Mouse (Mus musculus) small intestine, adult 2 months (tissue): ENCODE results near the gene Cxcl17. TPM values are rescaled to one million over a fixed set of nuclear protein-coding genes. Genes with fewer than 3 reads are reported as not detected.
A peak's percentile ranks its signal among the peaks of the same experiment; 100 is the strongest.

Source experiments
- H3K27ac ChIP-seq: fragments of 200-500 bp; 2 replicates; pipeline ENCODE4 v1.5.1; 2012; ENCODE audit warnings: low read depth, low read length, control low read depth, inconsistent platforms; ENCODE audit not compliant: insufficient read depth
- H3K27me3 ChIP-seq: fragments of 200-500 bp; 2 replicates; pipeline ENCODE4 v1.6.1; 2012; ENCODE audit warnings: mild to moderate bottlenecking, moderate library complexity, low read length, inconsistent platforms; ENCODE audit not compliant: control insufficient read depth, insufficient read depth
- H3K36me3 ChIP-seq: fragments of 200-500 bp; 2 replicates; pipeline ENCODE4 v1.6.1; 2012; ENCODE audit warnings: mild to moderate bottlenecking, low read length, control low read depth, inconsistent platforms; ENCODE audit not compliant: control insufficient read depth, insufficient read depth
- H3K4me1 ChIP-seq: fragments of 200-500 bp; 2 replicates; pipeline ENCODE4 v1.6.1; 2012; ENCODE audit warnings: low read length, inconsistent platforms, mixed read lengths; ENCODE audit not compliant: control insufficient read depth, insufficient read depth, insufficient read length
- H3K4me3 ChIP-seq: fragments of 200-500 bp; 2 replicates; pipeline ENCODE4 v1.5.1; 2012; ENCODE audit warnings: low read depth, mild to moderate bottlenecking, control low read depth, inconsistent platforms, low read length, moderate library complexity
- CTCF ChIP-seq: fragments of 200-500 bp; IDR thresholded peaks from 2 replicates; pipeline ENCODE4 v1.5.1; 2012; ENCODE audit warnings: low read depth, mild to moderate bottlenecking, control low read depth, inconsistent platforms, low read length, moderate library complexity, mixed read lengths; ENCODE audit not compliant: insufficient replicate concordance, insufficient read length; ENCODE audit errors: extremely low read depth
- POLR2A ChIP-seq: fragments of 200-500 bp; IDR thresholded peaks from 2 replicates; pipeline ENCODE4 v1.6.1; 2012; ENCODE audit warnings: low read depth, mild to moderate bottlenecking, control low read depth, inconsistent platforms, low read length, moderate library complexity
- WGBS: fragments of 180-500 bp; shearing (Covaris S2); methylation state at CpG from one replicate; pipeline ENCODE4 v1.1.7; 2018; 5-methylcytosine and 5-hydroxymethylcytosine counted together
- polyA plus RNA-seq: library from polyadenylated mRNA; depleted of rRNA; stranded (reverse); fragments of >200 nt; gene quantifications from 2 replicates; pipeline ENCODE4 v1.2.3, GENCODE M21; 2012

Cxcl17 gene
- polyA plus RNA-seq, 1 experiment = not detected

DNA sequence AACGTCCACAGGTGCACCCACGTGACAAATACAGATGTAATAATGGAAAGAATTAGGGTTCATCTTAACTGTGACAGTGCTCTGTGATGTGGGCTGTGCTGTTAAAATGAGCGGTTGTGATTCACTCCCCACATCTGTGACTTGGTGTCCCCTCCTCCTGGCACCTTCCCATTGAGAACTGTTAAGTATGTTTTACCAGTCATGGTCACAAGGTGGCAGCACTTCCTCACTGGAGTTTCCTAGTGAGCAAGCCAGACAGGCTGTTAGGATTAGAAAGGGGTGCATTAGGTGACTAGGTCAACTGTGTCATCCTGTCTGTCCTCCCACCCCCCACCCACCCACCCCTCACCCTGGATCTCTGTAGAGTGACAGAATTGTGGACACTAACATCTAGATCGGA is 11.7 kb upstream of the Cxcl17 start:
- H3K27ac ChIP-seq = no peak overlapping the region
- 40% methylated on average over 4 of the region's 4 CpGs for WGBS
- TF ChIP-seq POLR2A (no peak), CTCF (peak; percentile 42; the same call in 1 of the 2 replicates)
- H3K36me3 ChIP-seq = no peaks in the 10 kb centered on the region
- H3K4me3 ChIP-seq = no peak overlapping the region
- H3K4me1 ChIP-seq = peaks cover 6% of the 10 kb centered on the region; the same call in 1 of the 2 replicates
- no peaks in the 10 kb centered on the region for H3K27me3 ChIP-seq

DNA sequence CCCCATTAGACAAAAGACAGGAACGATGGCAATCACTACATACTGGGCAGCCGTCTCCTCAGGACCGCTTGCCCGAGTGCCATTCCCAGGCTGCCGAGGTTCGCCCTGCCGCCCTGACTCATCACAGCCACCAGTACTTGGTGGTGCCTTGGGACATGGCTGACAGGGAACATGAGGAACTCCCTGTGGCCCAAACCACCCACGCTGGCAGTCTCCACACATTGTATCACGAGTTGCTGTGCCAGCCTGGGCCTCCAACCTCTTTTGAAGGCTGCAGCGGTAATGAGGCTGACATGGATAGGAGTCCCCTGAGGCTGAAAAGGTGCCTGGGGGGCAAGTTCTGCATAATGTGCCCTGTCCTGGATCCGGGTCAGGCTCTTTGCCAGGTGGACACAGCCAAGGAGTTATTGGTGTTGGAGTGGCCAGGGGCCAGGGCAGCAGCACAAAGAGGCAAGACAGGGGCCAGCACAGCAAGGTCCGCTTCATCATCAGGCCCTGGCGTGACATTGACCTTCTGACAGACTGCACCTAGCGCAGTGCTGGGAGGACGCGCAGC is 9.7 kb upstream of the Cxcl17 start:
- no peaks in the 10 kb centered on the region for H3K4me1 ChIP-seq
- H3K4me3 ChIP-seq = no peak overlapping the region
- 92% methylated on average over 16 of the region's 16 CpGs for WGBS
- no peak overlapping the region for H3K27ac ChIP-seq
- no peaks in the 10 kb centered on the region for H3K27me3 ChIP-seq
- H3K36me3 ChIP-seq = no peaks in the 10 kb centered on the region
- TF ChIP-seq CTCF = no peak
- no peak for TF ChIP-seq POLR2A

DNA sequence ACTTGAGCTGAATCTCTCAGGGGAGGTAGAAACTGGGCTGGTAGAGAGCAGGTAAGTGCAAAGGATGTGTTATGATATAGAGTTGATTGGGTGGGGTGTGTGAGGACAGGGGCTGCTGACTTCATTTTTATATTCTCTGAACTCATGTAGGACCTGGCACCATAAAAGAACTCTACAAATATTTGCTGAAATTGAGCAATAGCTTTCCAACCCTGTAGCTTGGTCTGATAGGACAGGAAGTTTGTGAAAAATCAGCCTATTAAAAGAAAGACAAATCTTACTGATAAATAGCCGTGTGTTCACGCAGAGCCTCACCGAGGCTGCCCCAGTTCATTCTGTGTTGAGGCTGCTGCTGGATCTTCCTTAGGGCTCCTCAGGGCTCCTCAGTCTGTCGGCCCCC is 7.3 kb upstream of the Cxcl17 start:
- TF ChIP-seq POLR2A (no peak), CTCF (no peak)
- no peaks in the 10 kb centered on the region for H3K27me3 ChIP-seq
- no peaks in the 10 kb centered on the region for H3K4me1 ChIP-seq
- no peak overlapping the region for H3K4me3 ChIP-seq
- no peak overlapping the region for H3K27ac ChIP-seq
- 60% methylated on average over 4 of the region's 4 CpGs for WGBS
- H3K36me3 ChIP-seq = no peaks in the 10 kb centered on the region

DNA sequence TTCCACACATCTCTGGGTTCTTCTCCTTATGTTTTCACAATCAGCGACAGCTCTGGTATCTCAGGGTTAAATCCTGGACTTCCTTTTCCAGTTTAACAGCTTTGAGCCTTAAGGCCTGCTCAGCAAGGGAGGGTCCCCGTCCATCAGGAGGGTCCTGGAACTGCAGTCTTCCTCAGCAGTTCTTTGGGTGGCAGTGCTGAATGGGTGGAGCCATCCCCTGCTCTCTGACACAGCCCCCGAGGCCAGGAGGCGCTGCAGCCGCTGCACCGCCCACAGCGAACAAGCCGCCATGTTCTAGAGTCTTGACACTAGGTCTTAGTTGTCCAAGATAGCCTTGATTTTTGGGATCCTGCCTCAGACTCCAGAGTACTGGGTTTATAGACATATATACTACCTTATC is 6.8 kb upstream of the Cxcl17 start:
- WGBS = 85% methylated on average over 8 of the region's 8 CpGs
- H3K27me3 ChIP-seq = no peaks in the 10 kb centered on the region
- H3K4me1 ChIP-seq = no peaks in the 10 kb centered on the region
- no peak overlapping the region for H3K4me3 ChIP-seq
- H3K36me3 ChIP-seq = no peaks in the 10 kb centered on the region
- TF ChIP-seq POLR2A = no peak
- no peak for TF ChIP-seq CTCF
- no peak overlapping the region for H3K27ac ChIP-seq

DNA sequence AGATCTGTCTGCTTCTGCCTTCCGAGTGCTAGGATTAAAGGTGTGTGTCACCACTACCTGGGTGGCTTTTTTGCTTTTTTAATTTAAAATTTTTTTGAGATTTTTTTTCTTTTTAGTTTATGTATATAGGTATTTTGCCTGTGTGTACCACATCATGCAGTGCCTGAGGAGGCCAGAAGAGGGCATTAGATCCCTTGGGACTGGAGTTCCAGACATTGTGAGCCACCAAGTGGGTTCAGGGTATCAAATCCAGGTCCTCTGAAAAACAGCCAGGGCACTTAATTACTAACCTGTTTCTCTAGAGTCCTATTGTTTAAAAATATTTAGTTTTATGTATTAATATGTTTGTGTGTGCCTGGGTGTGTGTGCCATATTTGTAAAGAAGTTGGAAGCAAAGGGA is 4.9 kb upstream of the Cxcl17 start:
- TF ChIP-seq POLR2A (no peak), CTCF (peak; percentile 46; the same call in 1 of the 2 replicates)
- WGBS = 92% methylated on average over 1 of the region's 1 CpGs
- Histone ChIP-seq H3K36me3 (no peaks in the 10 kb centered on the region), H3K27me3 (no peaks in the 10 kb centered on the region), H3K4me1 (no peaks in the 10 kb centered on the region), H3K27ac (no peak overlapping the region), H3K4me3 (no peak overlapping the region)

DNA sequence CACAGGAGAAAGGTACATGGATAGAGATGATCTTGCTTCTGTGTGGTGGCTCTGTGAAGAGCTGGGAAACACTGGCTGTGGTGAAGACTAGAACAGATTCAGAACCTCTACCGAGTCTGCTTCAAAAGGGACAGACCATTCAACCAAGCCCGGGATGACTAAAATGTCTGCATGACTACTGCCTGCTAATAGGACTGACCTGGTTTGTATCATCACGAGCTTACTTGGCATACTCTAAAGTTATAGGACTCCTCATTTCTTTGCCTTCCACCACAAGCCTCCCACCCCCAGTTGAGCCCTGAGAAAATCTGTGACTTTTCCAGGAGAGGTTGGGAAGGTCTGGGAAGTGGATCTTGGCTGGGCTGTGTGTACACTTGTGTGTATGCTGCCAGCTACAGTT is 825 bp downstream of the Cxcl17 start:
- H3K4me3 ChIP-seq = no peak overlapping the region
- TF ChIP-seq POLR2A (no peak), CTCF (no peak)
- WGBS = 89% methylated on average over 3 of the region's 3 CpGs
- no peak overlapping the region for H3K27ac ChIP-seq
- H3K27me3 ChIP-seq = no peaks in the 10 kb centered on the region
- no peaks in the 10 kb centered on the region for H3K4me1 ChIP-seq
- H3K36me3 ChIP-seq = no peaks in the 10 kb centered on the region

DNA sequence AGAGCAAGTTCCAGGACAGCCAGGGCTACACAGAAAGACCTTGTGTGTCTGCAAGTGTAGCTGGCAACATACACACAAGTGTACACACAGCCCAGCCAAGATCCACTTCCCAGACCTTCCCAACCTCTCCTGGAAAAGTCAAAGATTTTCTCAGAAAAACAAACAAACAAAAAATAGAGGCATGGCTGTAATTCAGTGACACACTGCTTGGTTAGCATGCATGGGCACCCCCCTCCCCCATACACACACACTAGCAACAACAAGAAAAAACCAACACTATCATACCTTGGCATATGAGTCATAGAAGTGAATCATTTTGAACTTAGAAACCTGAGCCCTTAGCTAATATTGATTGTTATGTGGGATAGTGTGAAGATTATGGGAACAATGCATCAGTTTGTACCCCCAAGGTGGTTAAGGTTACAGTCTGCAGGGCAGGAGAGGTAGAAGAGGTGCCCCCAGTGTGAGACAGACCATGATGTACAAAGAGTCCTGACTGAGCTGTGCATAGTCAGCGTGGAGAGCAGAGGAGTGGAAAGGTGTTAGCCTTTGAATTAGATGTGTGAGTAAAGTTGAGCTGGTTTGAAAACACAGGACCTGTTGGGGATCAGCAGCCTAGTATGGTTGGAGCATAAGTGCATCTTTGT is 1.6 kb downstream of the Cxcl17 start:
- Histone ChIP-seq H3K27ac (no peak overlapping the region), H3K4me1 (no peaks in the 10 kb centered on the region), H3K36me3 (no peaks in the 10 kb centered on the region), H3K27me3 (no peaks in the 10 kb centered on the region), H3K4me3 (no peak overlapping the region)
- TF ChIP-seq CTCF = no peak
- TF ChIP-seq POLR2A = no peak
- 67% methylated on average over 1 of the region's 1 CpGs for WGBS

DNA sequence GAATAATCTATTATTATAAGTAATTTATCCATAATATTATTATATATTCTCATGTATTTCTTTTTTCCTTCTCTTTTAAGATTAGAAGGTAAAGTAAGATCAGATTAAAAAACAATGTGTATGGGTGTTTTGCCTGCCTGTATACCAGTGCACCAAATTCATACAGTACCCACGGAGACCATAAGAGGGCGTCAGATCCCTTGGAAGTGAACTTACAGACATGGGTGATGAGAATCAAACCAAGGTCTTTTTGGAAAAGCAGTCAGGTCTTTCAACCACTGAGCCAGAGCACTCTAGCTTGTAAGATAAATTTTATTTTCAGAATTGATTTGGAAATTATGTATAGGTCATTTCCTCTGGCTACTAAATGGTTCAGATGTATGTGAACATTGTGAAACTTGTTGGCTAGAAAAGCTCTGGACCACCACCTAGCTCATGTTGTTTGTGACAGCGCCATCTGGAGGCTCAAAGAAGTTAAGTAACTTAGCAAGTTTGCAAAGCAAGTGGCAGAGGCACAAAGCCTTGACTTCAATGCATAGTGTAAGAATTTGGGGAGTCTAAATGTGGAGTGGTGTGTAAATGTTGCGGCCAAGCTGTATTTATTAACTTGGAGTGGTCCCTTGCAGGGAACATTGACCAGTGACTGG is 3.4 kb downstream of the Cxcl17 start:
- no peak overlapping the region for H3K27ac ChIP-seq
- WGBS = 68% methylated on average over 4 of the region's 4 CpGs
- no peaks in the 10 kb centered on the region for H3K36me3 ChIP-seq
- H3K27me3 ChIP-seq = no peaks in the 10 kb centered on the region
- no peak overlapping the region for H3K4me3 ChIP-seq
- TF ChIP-seq CTCF (no peak), POLR2A (no peak)
- no peaks in the 10 kb centered on the region for H3K4me1 ChIP-seq
